Mouse (Mus musculus) liver, adult 2 months (tissue): ENCODE data around the gene Robo1.

Experiments used
- CTCF ChIP-seq: fragments of 200-500 bp; IDR thresholded peaks from 2 replicates; pipeline ENCODE4 v1.5.1; 2011; ENCODE audit warnings: low read depth, low read length, control low read depth
- POLR2A ChIP-seq: fragments of 200-500 bp; IDR thresholded peaks from 2 replicates; pipeline ENCODE4 v1.6.1; 2011; ENCODE audit warnings: low read length, control low read depth; ENCODE audit not compliant: insufficient read depth; ENCODE audit errors: extremely low read depth

DNA sequence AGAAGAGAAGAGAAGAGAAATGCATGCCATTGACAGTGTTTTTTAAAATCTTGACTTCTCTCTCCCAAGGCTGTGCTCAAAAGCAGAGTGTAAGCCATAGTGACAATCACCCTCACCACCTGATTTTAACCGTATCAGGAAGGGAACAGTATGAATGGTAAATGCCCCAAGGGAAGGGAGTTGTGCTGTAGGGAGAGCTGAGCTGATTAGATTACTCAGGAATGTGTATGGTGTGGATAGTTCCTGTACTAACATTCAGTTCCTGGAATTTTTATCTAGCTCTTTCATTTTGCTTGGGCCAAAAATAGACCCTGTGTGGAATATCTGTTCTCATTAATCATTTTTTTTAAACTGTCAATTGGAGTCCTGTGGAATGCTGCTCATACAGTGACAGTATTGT lies 101.7 kb downstream of the Robo1 start:
- TF ChIP-seq POLR2A, result no peak
- TF ChIP-seq CTCF, result no peak
